Mouse (Mus musculus): ENCODE measurements around the gene Gbp8. TPM values are rescaled to one million over a fixed set of nuclear protein-coding genes. Genes with fewer than 3 reads are reported as not detected.
A peak's percentile ranks its signal among the peaks of the same experiment; 100 is the strongest.
"Not testable (repeated sequence)": the region's sequence is repeated elsewhere in the genome, so short reads cannot be mapped to it uniquely, and the experiment has no call there.

The Gbp8 gene
- polyA plus RNA-seq, 1 experiment: 1.2 TPM

DNA sequence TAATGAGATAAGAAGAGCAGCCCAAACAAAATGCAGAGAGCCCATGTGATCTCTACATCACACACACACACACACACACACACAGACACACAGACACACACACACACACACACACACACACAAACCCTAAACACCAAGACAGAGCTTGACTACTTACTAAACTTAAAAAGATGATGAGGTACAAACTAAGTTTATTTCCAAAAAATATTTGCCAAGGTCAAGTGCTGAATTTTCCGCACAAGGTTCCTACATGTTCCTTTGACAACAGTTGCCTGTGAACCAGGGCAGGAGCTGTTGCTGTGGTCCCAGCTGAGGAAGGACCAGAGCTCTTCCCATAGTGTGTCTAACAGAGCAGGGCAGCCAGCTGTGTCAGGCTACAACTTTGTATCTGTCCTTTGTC, 434 bp downstream of the Gbp8 start:
- WGBS: 80% methylated on average over 1 of the region's 1 CpGs
- DNase-seq: no peak
- no peaks in the 10 kb centered on the region for H3K4me1 ChIP-seq (ENCODE audit: control insufficient read depth, insufficient read depth, low read length)
- no peak for TF ChIP-seq POLR2A (IDR thresholded peaks at IDR 0.05; ENCODE audit: low read depth, low read length)
- TF ChIP-seq CTCF (conservative IDR thresholded peaks at IDR 0.05; ENCODE audit: insufficient read depth, insufficient read length, low read depth, low read length): no peak
- 0 out of 2 replicates have a peak overlapping the region, but pooled peaks have one; percentile 34 for H3K27ac ChIP-seq (ENCODE audit: insufficient read depth, low read depth, low read length)
- peak overlapping the region; percentile 47; the same call in 1 of the 2 replicates for H3K4me3 ChIP-seq (ENCODE audit: insufficient read depth, low read depth, low read length)
- H3K36me3 ChIP-seq (ENCODE audit: control insufficient read depth, insufficient read depth, low read length): no peaks in the 10 kb centered on the region
- no peaks in the 10 kb centered on the region for H3K27me3 ChIP-seq (replicated peaks; ENCODE audit: control insufficient read depth, insufficient read depth, low read length)

DNA sequence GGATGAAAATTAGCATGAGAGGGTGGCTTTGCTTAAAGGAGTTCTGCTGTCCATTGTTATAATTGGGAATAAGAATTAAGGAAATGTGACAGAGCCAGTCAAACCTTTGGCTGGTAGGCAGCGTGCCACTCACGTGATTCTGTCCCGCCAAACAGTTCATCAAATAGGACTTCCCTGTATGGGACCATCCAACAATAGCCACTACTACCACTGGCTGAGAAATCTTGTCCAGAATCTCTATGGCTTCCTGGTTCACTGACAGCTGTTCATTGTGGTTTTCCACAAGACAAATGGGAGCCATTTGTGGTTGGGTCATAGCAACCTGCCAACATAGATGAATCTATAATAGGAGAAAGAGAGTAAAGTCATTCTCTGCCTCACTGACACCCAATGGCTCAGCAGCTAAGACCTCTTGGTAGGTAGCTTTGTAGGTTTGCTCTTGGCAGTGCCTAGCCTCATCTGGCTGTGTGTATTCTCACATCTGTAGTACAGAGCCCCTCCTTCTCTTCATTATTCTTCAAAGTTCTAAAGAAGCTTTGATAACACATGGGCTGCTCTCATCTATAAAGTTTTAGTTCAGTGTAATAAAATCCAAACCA, 2.5 kb downstream of the Gbp8 start:
- H3K36me3 ChIP-seq (ENCODE audit: control insufficient read depth, insufficient read depth, low read length); H3K27ac ChIP-seq (ENCODE audit: insufficient read depth, low read depth, low read length); H3K4me3 ChIP-seq (ENCODE audit: insufficient read depth, low read depth, low read length); H3K4me1 ChIP-seq (ENCODE audit: control insufficient read depth, insufficient read depth, low read length); H3K27me3 ChIP-seq (replicated peaks; ENCODE audit: control insufficient read depth, insufficient read depth, low read length): not testable (repeated sequence)
- WGBS: 63% methylated on average over 3 of the region's 3 CpGs
- DNase-seq: peak; percentile 45

DNA sequence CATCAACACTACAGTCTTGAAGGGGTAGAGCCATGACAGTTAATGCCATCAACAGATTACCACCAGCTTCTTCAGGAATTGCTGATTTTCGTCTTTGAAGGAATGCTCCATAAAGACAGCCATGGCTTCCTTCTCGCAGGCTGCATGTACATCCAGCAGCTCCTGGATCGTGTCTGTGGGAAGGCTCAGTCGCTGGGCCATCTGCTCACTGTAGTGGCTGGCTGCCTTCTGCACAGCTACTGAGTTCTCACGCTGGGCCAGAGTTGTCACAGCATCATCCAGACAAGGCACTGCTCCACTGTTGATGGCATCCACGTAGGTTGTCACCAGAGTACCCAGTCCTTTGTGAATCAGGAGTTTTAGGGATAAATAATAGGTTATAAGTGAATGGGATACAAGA, 17.6 kb downstream of the Gbp8 start:
- H3K4me1 ChIP-seq (ENCODE audit: control insufficient read depth, insufficient read depth, low read length); DNase-seq; H3K4me3 ChIP-seq (ENCODE audit: insufficient read depth, low read depth, low read length); H3K27ac ChIP-seq (ENCODE audit: insufficient read depth, low read depth, low read length); H3K27me3 ChIP-seq (replicated peaks; ENCODE audit: control insufficient read depth, insufficient read depth, low read length); H3K36me3 ChIP-seq (ENCODE audit: control insufficient read depth, insufficient read depth, low read length): not testable (repeated sequence)
- WGBS: 85% methylated on average over 6 of the region's 6 CpGs

DNA sequence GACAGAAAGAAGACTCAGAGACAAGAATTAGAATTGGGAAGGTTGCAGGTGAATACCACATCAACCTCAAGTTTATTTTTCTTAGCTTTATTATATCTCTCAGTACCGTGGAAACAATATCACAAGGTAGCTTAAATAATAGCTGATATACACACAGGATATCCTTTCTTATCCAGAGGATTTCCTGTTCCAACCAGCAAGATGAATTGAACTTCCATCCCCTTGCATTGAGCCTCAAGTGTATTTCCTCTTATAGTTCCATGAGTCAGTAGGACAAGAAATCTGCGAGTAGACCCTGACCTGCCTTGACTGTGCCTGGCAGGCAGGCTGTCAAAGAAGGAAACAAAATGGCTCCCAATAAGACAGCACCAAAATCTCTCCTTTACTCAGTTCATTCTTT, 23.6 kb downstream of the Gbp8 start:
- Histone ChIP-seq H3K27ac (ENCODE audit: insufficient read depth, low read depth, low read length) (no peak overlapping the region), H3K36me3 (ENCODE audit: control insufficient read depth, insufficient read depth, low read length) (no peaks in the 10 kb centered on the region), H3K4me3 (ENCODE audit: insufficient read depth, low read depth, low read length) (no peak overlapping the region), H3K4me1 (ENCODE audit: control insufficient read depth, insufficient read depth, low read length) (no peaks in the 10 kb centered on the region), H3K27me3 (replicated peaks; ENCODE audit: control insufficient read depth, insufficient read depth, low read length) (no peaks in the 10 kb centered on the region)
- DNase-seq: peak; percentile 10
- TF ChIP-seq POLR2A (IDR thresholded peaks at IDR 0.05; ENCODE audit: low read depth, low read length): no peak
- no peak for TF ChIP-seq CTCF (conservative IDR thresholded peaks at IDR 0.05; ENCODE audit: insufficient read depth, insufficient read length, low read depth, low read length)
- WGBS: 82% methylated on average over 2 of the region's 2 CpGs

DNA sequence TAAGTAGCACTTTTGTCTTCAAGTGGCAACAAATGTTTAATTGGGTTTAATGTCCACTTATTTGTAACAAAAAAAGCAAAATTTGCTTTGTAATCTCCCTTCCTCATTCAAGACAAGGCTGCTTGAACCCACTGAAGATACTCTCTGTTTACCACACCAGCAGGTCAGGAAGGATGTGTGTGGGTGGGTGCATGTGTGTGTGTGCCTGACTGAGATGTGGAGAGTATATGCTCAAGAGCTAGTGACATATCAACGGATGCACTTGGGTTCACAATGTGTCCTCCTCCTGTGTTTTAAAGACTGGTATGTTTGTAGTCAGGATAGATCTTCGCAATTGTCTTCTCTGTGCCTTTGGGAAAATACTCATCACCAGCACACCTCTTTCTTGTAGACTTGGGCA, 24.6 kb downstream of the Gbp8 start:
- Histone ChIP-seq H3K27me3 (replicated peaks; ENCODE audit: control insufficient read depth, insufficient read depth, low read length) (no peaks in the 10 kb centered on the region), H3K4me3 (ENCODE audit: insufficient read depth, low read depth, low read length) (no peak overlapping the region), H3K36me3 (ENCODE audit: control insufficient read depth, insufficient read depth, low read length) (no peaks in the 10 kb centered on the region), H3K27ac (ENCODE audit: insufficient read depth, low read depth, low read length) (no peak overlapping the region), H3K4me1 (ENCODE audit: control insufficient read depth, insufficient read depth, low read length) (no peaks in the 10 kb centered on the region)
- TF ChIP-seq CTCF (conservative IDR thresholded peaks at IDR 0.05; ENCODE audit: insufficient read depth, insufficient read length, low read depth, low read length) (no peak), POLR2A (IDR thresholded peaks at IDR 0.05; ENCODE audit: low read depth, low read length) (no peak)
- WGBS: 82% methylated on average over 2 of the region's 2 CpGs
- no peak for DNase-seq

DNA sequence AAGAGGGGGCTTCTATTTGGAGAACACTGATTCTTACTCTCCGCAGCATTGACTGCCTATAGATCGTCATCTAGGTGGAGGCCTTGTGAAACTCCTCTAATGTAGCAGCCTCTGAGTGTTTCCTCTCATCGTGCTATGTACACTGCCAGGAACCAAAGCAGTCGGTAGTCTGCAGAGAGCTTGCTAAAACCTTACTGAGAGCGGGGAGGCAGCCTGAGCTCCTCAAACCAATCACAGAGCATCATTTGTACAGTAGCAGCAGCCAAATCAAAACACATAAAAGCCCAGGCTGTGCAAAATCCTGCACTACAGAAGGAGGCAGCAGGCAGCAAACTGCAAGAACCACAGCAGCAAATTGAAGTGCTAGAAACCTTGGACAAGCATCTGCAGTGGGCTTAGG, 25.7 kb downstream of the Gbp8 start:
- no peaks in the 10 kb centered on the region for H3K27me3 ChIP-seq (replicated peaks; ENCODE audit: control insufficient read depth, insufficient read depth, low read length)
- no peak for DNase-seq
- 95% methylated on average over 5 of the region's 5 CpGs for WGBS
- no peak for TF ChIP-seq CTCF (conservative IDR thresholded peaks at IDR 0.05; ENCODE audit: insufficient read depth, insufficient read length, low read depth, low read length)
- no peak for TF ChIP-seq POLR2A (IDR thresholded peaks at IDR 0.05; ENCODE audit: low read depth, low read length)
- no peak overlapping the region for H3K27ac ChIP-seq (ENCODE audit: insufficient read depth, low read depth, low read length)
- H3K36me3 ChIP-seq (ENCODE audit: control insufficient read depth, insufficient read depth, low read length): no peaks in the 10 kb centered on the region
- no peak overlapping the region for H3K4me3 ChIP-seq (ENCODE audit: insufficient read depth, low read depth, low read length)
- H3K4me1 ChIP-seq (ENCODE audit: control insufficient read depth, insufficient read depth, low read length): no peaks in the 10 kb centered on the region

DNA sequence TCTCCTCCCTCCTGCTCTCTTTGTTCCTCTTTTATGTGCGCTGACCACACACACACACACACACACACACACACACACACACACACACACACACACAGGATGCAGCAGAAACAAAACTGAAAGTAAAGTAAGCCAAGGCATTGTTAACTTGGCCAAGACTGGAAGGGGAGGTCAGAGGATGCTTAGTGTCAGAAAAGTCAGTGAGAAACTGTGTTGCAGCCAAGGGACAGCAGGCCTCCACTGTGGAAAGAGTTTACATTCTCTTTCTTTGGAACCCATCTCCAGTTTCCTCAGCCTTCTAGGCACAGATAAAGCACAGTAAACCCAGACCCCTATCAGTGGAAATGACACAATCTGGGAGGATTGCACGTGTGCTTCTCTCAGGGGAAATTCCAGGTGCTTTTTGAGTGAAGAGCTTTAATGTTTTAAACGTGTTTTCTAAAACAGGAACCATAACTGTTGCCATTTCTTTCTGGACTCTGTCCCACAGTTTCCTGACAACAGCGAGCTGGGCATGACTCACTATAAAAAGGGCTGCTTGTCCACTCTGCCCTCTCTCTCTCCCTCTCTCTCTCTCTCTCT, 29.0 kb downstream of the Gbp8 start:
- peak overlapping the region; percentile 78 for H3K27ac ChIP-seq (ENCODE audit: insufficient read depth, low read depth, low read length)
- not testable (repeated sequence) for H3K4me1 ChIP-seq (ENCODE audit: control insufficient read depth, insufficient read depth, low read length); H3K36me3 ChIP-seq (ENCODE audit: control insufficient read depth, insufficient read depth, low read length); H3K4me3 ChIP-seq (ENCODE audit: insufficient read depth, low read depth, low read length); H3K27me3 ChIP-seq (replicated peaks; ENCODE audit: control insufficient read depth, insufficient read depth, low read length)
- DNase-seq: peak; percentile 87
- 13% methylated on average over 4 of the region's 4 CpGs for WGBS

DNA sequence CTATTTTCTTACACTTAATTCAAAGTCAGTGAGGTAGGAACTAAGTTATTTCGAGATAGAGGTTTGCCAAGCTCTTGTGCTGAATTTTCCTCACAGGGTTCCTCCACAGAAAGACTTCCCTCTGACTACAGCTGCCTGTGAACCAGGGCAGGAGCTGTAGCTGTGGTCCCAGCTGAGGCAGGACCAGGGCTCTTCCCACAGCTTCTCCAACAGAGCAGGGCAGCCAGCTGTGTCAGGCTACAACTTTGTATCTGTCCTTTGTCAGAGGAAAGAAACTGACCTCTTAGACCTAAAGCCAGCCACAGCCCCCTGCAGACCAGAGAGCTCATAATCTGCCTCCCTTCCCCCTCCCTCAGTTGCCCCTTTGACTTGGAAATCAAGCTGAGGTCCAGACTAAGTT, 29.6 kb downstream of the Gbp8 start:
- H3K36me3 ChIP-seq (ENCODE audit: control insufficient read depth, insufficient read depth, low read length); H3K27me3 ChIP-seq (replicated peaks; ENCODE audit: control insufficient read depth, insufficient read depth, low read length); H3K4me1 ChIP-seq (ENCODE audit: control insufficient read depth, insufficient read depth, low read length): not testable (repeated sequence)
- peak overlapping the region; percentile 52; the same call in 1 of the 2 replicates for H3K27ac ChIP-seq (ENCODE audit: insufficient read depth, low read depth, low read length)
- H3K4me3 ChIP-seq (ENCODE audit: insufficient read depth, low read depth, low read length): peak overlapping the region; percentile 34
- WGBS: 19% methylated on average over 1 of the region's 1 CpGs
- peak; percentile 4 for DNase-seq

DNA sequence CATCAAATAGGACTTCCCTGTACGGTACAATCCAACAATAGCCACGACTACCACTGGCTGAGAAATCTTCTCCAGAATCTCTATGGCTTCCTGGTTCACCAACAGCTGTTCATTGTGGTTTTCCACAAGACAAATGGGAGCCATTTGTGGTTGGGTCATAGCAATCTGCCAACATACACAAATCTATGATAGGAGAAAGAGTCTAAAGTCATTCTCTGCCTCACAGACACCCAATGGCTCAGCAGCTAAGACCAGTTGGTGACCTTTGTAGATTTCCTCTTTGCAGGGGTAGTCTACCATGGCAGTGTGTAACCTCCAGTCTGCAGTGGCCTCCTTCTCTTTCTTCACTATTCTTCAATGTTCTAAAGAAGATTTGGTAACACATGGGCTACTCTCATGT, 33.7 kb downstream of the Gbp8 start:
- not testable (repeated sequence) for DNase-seq; H3K36me3 ChIP-seq (ENCODE audit: control insufficient read depth, insufficient read depth, low read length); H3K27ac ChIP-seq (ENCODE audit: insufficient read depth, low read depth, low read length); H3K4me3 ChIP-seq (ENCODE audit: insufficient read depth, low read depth, low read length); H3K4me1 ChIP-seq (ENCODE audit: control insufficient read depth, insufficient read depth, low read length); H3K27me3 ChIP-seq (replicated peaks; ENCODE audit: control insufficient read depth, insufficient read depth, low read length)
- 74% methylated on average over 2 of the region's 2 CpGs for WGBS
